Mouse (Mus musculus): Measurements from ENCODE around the gene Adgb. TPM values are rescaled to one million over a fixed set of nuclear protein-coding genes. Genes with fewer than 3 reads are reported as not detected.

The Adgb gene
- 0.38 and 0.45 TPM in 2 replicates for polyA plus RNA-seq (2012; rRNA removed)

DNA sequence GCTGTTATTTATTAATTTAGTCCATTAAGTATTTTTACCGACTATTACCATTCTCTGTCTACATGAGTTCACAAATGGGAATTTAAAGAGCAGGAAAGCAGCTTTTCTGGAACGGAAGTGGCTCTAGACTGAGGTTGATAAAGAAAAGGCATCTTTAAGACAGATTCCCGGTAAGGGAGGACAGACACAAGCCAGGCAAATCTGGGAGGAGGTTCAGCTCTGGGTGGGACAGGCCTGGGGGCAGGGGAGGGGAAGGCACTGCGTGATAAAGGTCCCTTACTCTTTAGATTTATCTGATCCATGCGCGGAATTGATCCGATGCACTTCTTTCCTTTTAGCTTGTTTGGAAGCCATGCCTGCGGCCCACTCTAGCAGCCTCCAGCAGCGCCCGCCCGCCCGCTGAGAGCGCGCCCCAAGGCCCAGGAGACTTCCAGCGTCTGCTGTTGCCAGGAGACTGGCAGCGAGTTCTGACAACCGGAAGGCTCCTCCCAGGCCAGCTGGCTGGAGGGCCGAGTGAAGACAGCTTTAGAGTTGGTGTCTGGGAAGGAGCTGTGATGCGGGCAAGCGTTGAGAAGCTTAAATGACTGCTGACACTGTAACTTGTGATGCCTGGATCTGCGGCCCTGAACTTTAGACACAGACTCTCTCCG is at the start of gene Adgb:
Gene Adgb, minus strand, starts transcription at position 366 of the 650 bp plus-strand sequence.

Other genes with a start within 250 kb of the Adgb start
- gene Rab32, start 85.9 kb upstream of the Adgb start, polyA plus RNA-seq (2012; rRNA removed) = 1.9 and 2.0 TPM in 2 replicates
- not detected in 2 replicates for gene Gm10944, start 209.0 kb upstream of the Adgb start, polyA plus RNA-seq (2012; rRNA removed)